In the genomic region with DNA sequence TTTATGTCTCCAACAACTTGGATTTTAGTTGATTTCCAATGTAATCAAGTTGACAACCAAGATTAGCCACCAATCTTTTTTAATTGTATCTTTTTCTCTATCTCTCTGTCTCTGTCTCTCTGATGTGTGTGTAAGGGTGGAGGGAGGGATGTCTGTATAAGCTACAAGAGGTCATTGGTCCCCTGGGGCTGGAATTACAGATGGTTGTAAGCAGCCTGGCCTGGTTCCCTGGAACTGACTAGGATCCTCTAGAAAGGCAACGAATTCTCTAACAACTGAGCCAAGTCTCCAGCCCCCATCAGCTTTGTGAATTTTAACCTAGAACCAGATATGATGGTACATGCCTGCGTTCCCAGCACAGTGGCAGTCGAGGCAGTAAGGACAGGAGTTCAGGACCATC, we compare ENCODE assay signal across 10 mouse cellular contexts.
"Had no signal": no experiment of that assay in that cellular context is flagged by ENCODE, and none has a peak within 500 bp of the region (broad histone marks: within the 10 kb centered on the region; RNA-seq: fewer than 3 reads in every experiment).

No protein-coding gene starts in this region.

- DNase-seq: lung, adult 18-20 months; lung, embryonic 14.5 days; lung, postnatal 10 days; lung, postnatal 4 days; midbrain, embryonic 14.5 days; retina, postnatal 1 day; right cerebral cortex, adult 18-20 months; thymus, adult 2 months; thymus, postnatal 25 days; thymus, postnatal 4 days had no signal
